In the genomic region with DNA sequence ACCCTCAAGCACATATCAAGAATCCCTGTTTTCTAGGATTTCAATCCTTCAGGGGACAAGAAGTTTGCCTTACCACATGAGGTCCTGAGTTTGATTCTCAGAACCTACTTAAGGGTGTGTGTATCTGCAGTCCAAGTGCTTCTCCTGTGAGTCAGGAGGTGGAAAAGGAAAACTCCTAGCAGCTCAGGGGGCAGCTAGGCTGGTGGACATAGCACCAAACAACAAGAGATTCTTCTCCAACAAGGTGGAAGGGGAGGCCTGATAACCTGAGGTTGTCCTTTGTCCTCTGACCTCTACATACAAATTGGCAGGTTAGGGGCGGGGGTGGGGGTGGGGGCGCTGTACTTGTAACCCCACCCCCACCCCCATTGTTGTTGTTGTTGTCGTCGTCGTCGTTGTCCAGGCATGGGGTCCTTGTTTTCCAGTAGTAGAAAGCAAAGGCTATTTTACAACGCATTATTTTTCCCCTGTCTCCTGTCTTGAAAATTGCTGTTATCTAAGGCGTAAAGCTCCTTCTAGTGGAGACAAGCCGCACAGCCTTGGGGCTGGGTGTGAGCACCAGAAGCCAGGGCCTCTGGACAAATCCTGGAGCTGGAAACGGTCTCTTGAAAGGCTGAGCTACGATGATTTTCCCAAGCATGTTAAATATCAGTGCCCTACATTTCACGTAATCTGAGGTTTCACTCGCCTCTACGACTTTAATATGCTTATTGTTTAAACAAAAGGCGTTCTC, we compare ENCODE assay signal across 8 mouse cellular contexts. TPM values are rescaled to one million over a fixed set of nuclear protein-coding genes. Genes with fewer than 3 reads are reported as not detected.
DNase-seq lines count a peak whose midpoint lies in the region; ATAC-seq and TF ChIP-seq lines count a peak whose summit lies in the region.

No protein-coding gene starts in this region.

- peak overlapping the region; percentile 32; the same call in 1 of the 2 replicates for H3K9ac ChIP-seq in kidney, embryonic 14.5 days (ENCODE audit: low read depth, low read length)
- H3K9ac ChIP-seq in liver, adult 2 months (ENCODE audit: low read depth, low read length) = no peak overlapping the region

- peak; percentile 82; the same call in 1 of the 2 replicates for ATAC-seq in kidney, embryonic 14.5 days (ENCODE audit: low FRiP score, low TSS enrichment)

- WGBS in heart, embryonic 10.5 days = 3% methylated on average over 14 of the region's 15 CpGs
- WGBS in kidney, embryonic 14.5 days = 5% methylated on average over 15 of the region's 15 CpGs
- under 1% methylated on average over 14 of the region's 15 CpGs for WGBS in liver, adult 2 months

- no peaks in the 10 kb centered on the region; the same call in 1 of the 2 replicates for H3K4me1 ChIP-seq in embryonic fibroblast, embryonic 13.5 days (ENCODE audit: control insufficient read depth, insufficient read depth, low read length)
- peaks cover 14% of the 10 kb centered on the region for H3K4me1 ChIP-seq in heart, embryonic 10.5 days
- H3K4me1 ChIP-seq in kidney, embryonic 14.5 days (ENCODE audit: control insufficient read depth, insufficient read depth, low read length) = no peaks in the 10 kb centered on the region
- peaks cover 3% of the 10 kb centered on the region; the same call in 1 of the 2 replicates for H3K4me1 ChIP-seq in liver, adult 2 months (ENCODE audit: control insufficient read depth, insufficient read depth, low read length)

- H3K4me3 ChIP-seq in embryonic fibroblast, embryonic 13.5 days (ENCODE audit: insufficient read depth, low read length) = no peak overlapping the region
- H3K4me3 ChIP-seq in heart, embryonic 10.5 days = peak overlapping the region; percentile 47
- peak overlapping the region; percentile 26; the same call in 1 of the 2 replicates for H3K4me3 ChIP-seq in kidney, embryonic 14.5 days (ENCODE audit: low read length)
- H3K4me3 ChIP-seq in liver, adult 2 months (ENCODE audit: insufficient read depth, low read depth, low read length) = 0 out of 2 replicates have a peak overlapping the region, but pooled peaks have one; percentile 4

- TF ChIP-seq POLR2A in embryonic fibroblast, embryonic 13.5 days (IDR thresholded peaks at IDR 0.05; ENCODE audit: low read depth, low read length) = no peak
- no peak for TF ChIP-seq POLR2A in liver, adult 2 months (IDR thresholded peaks at IDR 0.05; ENCODE audit: extremely low read depth, insufficient read depth, low read length)

- peak; percentile 58; the same call in 1 of the 2 replicates for TF ChIP-seq CTCF in embryonic fibroblast, embryonic 13.5 days (IDR thresholded peaks at IDR 0.05; ENCODE audit: borderline replicate concordance, insufficient read depth, low read length)
- TF ChIP-seq CTCF in liver, adult 2 months (IDR thresholded peaks at IDR 0.05; ENCODE audit: low read depth, low read length) = peak; percentile 78

- H3K4me2 ChIP-seq in kidney, embryonic 14.5 days (replicated peaks; ENCODE audit: low read depth, low read length) = peak overlapping the region; percentile 30

- DNase-seq in B cell, adult 2 months = peak; percentile 61
- DNase-seq in brain, adult 2 months (ENCODE audit: low read depth, low spot score) = peak; percentile 92
- peak; percentile 89 for DNase-seq in heart, embryonic 10.5 days (ENCODE audit: low spot score)
- DNase-seq in liver, adult 2 months (ENCODE audit: extremely low read depth, low read depth, low spot score) = peak; percentile 58
- DNase-seq in naive thymus-derived CD4-positive, alpha-beta T cell, adult 2 months (ENCODE audit: low read depth) = peak; percentile 47
- DNase-seq in splenic B cell, adult 2 months (ENCODE audit: low read depth, low spot score) = peak; percentile 69

- H3K79me2 ChIP-seq in liver, adult 2 months (ENCODE audit: control insufficient read depth, insufficient read depth, low read length) = no peaks in the 10 kb centered on the region

- H3K27ac ChIP-seq in embryonic fibroblast, embryonic 13.5 days (ENCODE audit: insufficient read depth, low read length) = no peak overlapping the region
- peak overlapping the region; percentile 79 for H3K27ac ChIP-seq in heart, embryonic 10.5 days
- H3K27ac ChIP-seq in kidney, embryonic 14.5 days (ENCODE audit: low read depth, low read length) = no peak overlapping the region
- H3K27ac ChIP-seq in liver, adult 2 months (replicated peaks; ENCODE audit: insufficient read depth, low read depth, low read length) = no peak overlapping the region

- H3K27me3 ChIP-seq in heart, embryonic 10.5 days (ENCODE audit: insufficient read depth, poor library complexity, severe bottlenecking) = no peaks in the 10 kb centered on the region
- H3K27me3 ChIP-seq in kidney, embryonic 14.5 days (ENCODE audit: control insufficient read depth, insufficient read depth, low read length) = no peaks in the 10 kb centered on the region
- H3K27me3 ChIP-seq in liver, adult 2 months (ENCODE audit: control insufficient read depth, insufficient read depth, low read length) = peaks cover 2% of the 10 kb centered on the region; the same call in 1 of the 2 replicates
- H3K27me3 ChIP-seq in splenic B cell, adult 2 months (ENCODE audit: control insufficient read depth, insufficient read depth, low read length, poor library complexity, severe bottlenecking) = no peaks in the 10 kb centered on the region

- no peaks in the 10 kb centered on the region for H3K9me3 ChIP-seq in heart, embryonic 10.5 days
- H3K9me3 ChIP-seq in kidney, embryonic 14.5 days (ENCODE audit: control insufficient read depth, low read length) = no peaks in the 10 kb centered on the region

- H3K36me3 ChIP-seq in heart, embryonic 10.5 days = no peaks in the 10 kb centered on the region
- H3K36me3 ChIP-seq in kidney, embryonic 14.5 days (ENCODE audit: control insufficient read depth, insufficient read depth, low read length) = no peaks in the 10 kb centered on the region
- H3K36me3 ChIP-seq in liver, adult 2 months (ENCODE audit: control insufficient read depth, insufficient read depth, low read length) = no peaks in the 10 kb centered on the region
- H3K36me3 ChIP-seq in splenic B cell, adult 2 months (ENCODE audit: control insufficient read depth, insufficient read depth, low read length, poor library complexity, severe bottlenecking) = no peaks in the 10 kb centered on the region

RNA-seq across cellular contexts. Expression of gene Klhl7, which starts 23.3 kb away (rescaled TPM):
- 20.1 and 27.8 TPM in 2 replicates for polyA plus RNA-seq in embryonic fibroblast, embryonic 13.5 days (2011; ENCODE audit: insufficient read length, low read depth, missing spikeins)
- polyA plus RNA-seq in heart, embryonic 10.5 days (2016; fragmentation: Nextera tagmentation; extraction: Ambion mirVana) = 45.0 and 47.4 TPM in 2 replicates
- polyA plus RNA-seq in kidney, embryonic 14.5 days (2014; fragmentation: Nextera tagmentation; extraction: Ambion mirVana) = 30.3 and 46.4 TPM in 2 replicates
- total RNA-seq in liver, adult 2 months (2014; rRNA removed) = 13.8 and 16.0 TPM in 2 replicates
- 1.5 TPM in 2 replicates for polyA plus RNA-seq in liver, adult 2 months (2012; rRNA removed)

RNA-seq across cellular contexts. Expression of gene Fam126a, which starts 46.7 kb away (rescaled TPM):
- polyA plus RNA-seq in embryonic fibroblast, embryonic 13.5 days (2011; ENCODE audit: insufficient read length, low read depth, missing spikeins) = 38.2 and 47.7 TPM in 2 replicates
- 27.5 and 39.7 TPM in 2 replicates for polyA plus RNA-seq in heart, embryonic 10.5 days (2016; fragmentation: Nextera tagmentation; extraction: Ambion mirVana)
- polyA plus RNA-seq in kidney, embryonic 14.5 days (2014; fragmentation: Nextera tagmentation; extraction: Ambion mirVana) = 10.1 and 26.8 TPM in 2 replicates
- total RNA-seq in liver, adult 2 months (2014; rRNA removed) = 8.8 and 9.0 TPM in 2 replicates
- 2.5 and 3.0 TPM in 2 replicates for polyA plus RNA-seq in liver, adult 2 months (2012; rRNA removed)
